Mouse (Mus musculus): ENCODE measurements around the gene Tbc1d22b.

- no peak for TF ChIP-seq CTCF (IDR thresholded peaks at IDR 0.05; ENCODE audit: borderline replicate concordance, control insufficient read depth, extremely low read depth, insufficient read depth, low read length, poor library complexity)
- TF ChIP-seq POLR2A (IDR thresholded peaks at IDR 0.05; ENCODE audit: control insufficient read depth, extremely low read depth, insufficient read depth, low read length, poor library complexity) = no peak
Measured at GRCm38 (mm10) chr17:29548494-29548893, 1.1 kb upstream of the Tbc1d22b start.

Data from thymus, adult 2 months (tissue).